Mouse (Mus musculus): ENCODE results near the gene Slc29a4. TPM values are rescaled to one million over a fixed set of nuclear protein-coding genes. Genes with fewer than 3 reads are reported as not detected.

Slc29a4 gene
- polyA plus RNA-seq, 1 experiment from 2014 or later: 9.7 TPM

DNA sequence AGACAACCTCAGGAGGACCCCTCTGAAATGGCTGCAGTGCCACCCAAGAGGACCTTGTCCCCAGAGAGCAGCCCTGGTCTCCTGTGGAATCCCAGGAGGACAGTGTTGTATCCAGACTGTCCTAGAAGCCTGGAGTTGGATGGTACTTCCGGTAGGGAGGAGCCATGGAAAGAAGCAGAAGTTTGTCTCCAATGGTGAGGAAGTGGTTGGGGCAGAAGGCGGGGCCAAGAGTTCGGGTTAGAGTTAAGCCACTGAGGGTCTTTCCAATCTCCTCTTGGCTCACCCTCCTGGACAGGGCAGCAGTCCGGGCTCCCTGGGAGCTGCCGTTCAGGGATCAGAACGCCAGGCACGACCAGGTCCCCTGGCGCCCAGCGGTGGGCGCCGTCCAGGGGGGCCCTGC lies 72.0 kb downstream of the Slc29a4 start:
- DNase-seq (ENCODE audit: low spot score) (no peak), ATAC-seq (replicated peaks; ENCODE audit: low FRiP score, low TSS enrichment, low read depth) (no peak)
- 0 out of 2 replicates have a peak, but pooled peaks cover 2% of the 10 kb centered on the region for H3K4me1 ChIP-seq (replicated peaks; ENCODE audit: control insufficient read depth, insufficient read depth, low read length)
- H3K9ac ChIP-seq (ENCODE audit: low read length): no peak overlapping the region
- no peaks in the 10 kb centered on the region for H3K9me3 ChIP-seq (ENCODE audit: control insufficient read depth, low read length)
- H3K27me3 ChIP-seq (replicated peaks; ENCODE audit: control insufficient read depth, insufficient read depth, low read length): no peaks in the 10 kb centered on the region
- H3K4me2 ChIP-seq (ENCODE audit: low read length): no peak overlapping the region
- no peak overlapping the region for H3K4me3 ChIP-seq (ENCODE audit: low read depth, low read length)
- no peak overlapping the region for H3K27ac ChIP-seq (ENCODE audit: low read depth)
- WGBS: 65% methylated on average over 11 of the region's 11 CpGs
- H3K36me3 ChIP-seq (ENCODE audit: control insufficient read depth, insufficient read depth, low read length): peaks cover 84% of the 10 kb centered on the region

- Histone ChIP-seq H3K27ac (ENCODE audit: low read depth) (no peak overlapping the region), H3K36me3 (ENCODE audit: control insufficient read depth, insufficient read depth, low read length) (peaks cover 84% of the 10 kb centered on the region), H3K27me3 (replicated peaks; ENCODE audit: control insufficient read depth, insufficient read depth, low read length) (no peaks in the 10 kb centered on the region), H3K9ac (ENCODE audit: low read length) (no peak overlapping the region), H3K4me2 (ENCODE audit: low read length) (no peak overlapping the region), H3K4me1 (replicated peaks; ENCODE audit: control insufficient read depth, insufficient read depth, low read length) (peaks cover 5% of the 10 kb centered on the region; the same call in 1 of the 2 replicates), H3K9me3 (ENCODE audit: control insufficient read depth, low read length) (no peaks in the 10 kb centered on the region), H3K4me3 (ENCODE audit: low read depth, low read length) (no peak overlapping the region)
- ATAC-seq (replicated peaks; ENCODE audit: low FRiP score, low TSS enrichment, low read depth): no peak
- DNase-seq (ENCODE audit: low spot score): no peak
- WGBS: 82% methylated on average over 15 of the region's 15 CpGs
These were observed 72.6 kb downstream of the Slc29a4 start for GRCm38 (mm10) chr5:142764889-142765288.

GRCm38 (mm10) chr5:142766708-142767107 lies 74.4 kb downstream of the Slc29a4 start:
- no peak overlapping the region for H3K27ac ChIP-seq (ENCODE audit: low read depth)
- H3K9me3 ChIP-seq (ENCODE audit: control insufficient read depth, low read length): no peaks in the 10 kb centered on the region
- ATAC-seq (replicated peaks; ENCODE audit: low FRiP score, low TSS enrichment, low read depth) (no peak), DNase-seq (ENCODE audit: low spot score) (no peak)
- H3K4me3 ChIP-seq (ENCODE audit: low read depth, low read length): no peak overlapping the region
- 91% methylated on average over 3 of the region's 3 CpGs for WGBS
- H3K9ac ChIP-seq (ENCODE audit: low read length): no peak overlapping the region
- H3K4me1 ChIP-seq (replicated peaks; ENCODE audit: control insufficient read depth, insufficient read depth, low read length): peaks cover 5% of the 10 kb centered on the region; the same call in 1 of the 2 replicates
- H3K4me2 ChIP-seq (ENCODE audit: low read length): no peak overlapping the region
- H3K27me3 ChIP-seq (replicated peaks; ENCODE audit: control insufficient read depth, insufficient read depth, low read length): no peaks in the 10 kb centered on the region
- peaks cover 84% of the 10 kb centered on the region for H3K36me3 ChIP-seq (ENCODE audit: control insufficient read depth, insufficient read depth, low read length)

- Histone ChIP-seq H3K4me2 (ENCODE audit: low read length) (no peak overlapping the region), H3K4me1 (replicated peaks; ENCODE audit: control insufficient read depth, insufficient read depth, low read length) (peaks cover 5% of the 10 kb centered on the region; the same call in 1 of the 2 replicates), H3K27ac (ENCODE audit: low read depth) (no peak overlapping the region), H3K27me3 (replicated peaks; ENCODE audit: control insufficient read depth, insufficient read depth, low read length) (no peaks in the 10 kb centered on the region), H3K4me3 (ENCODE audit: low read depth, low read length) (no peak overlapping the region), H3K9me3 (ENCODE audit: control insufficient read depth, low read length) (no peaks in the 10 kb centered on the region), H3K36me3 (ENCODE audit: control insufficient read depth, insufficient read depth, low read length) (peaks cover 83% of the 10 kb centered on the region), H3K9ac (ENCODE audit: low read length) (no peak overlapping the region)
- ATAC-seq (replicated peaks; ENCODE audit: low FRiP score, low TSS enrichment, low read depth): 0 out of 2 replicates have a peak, but pooled peaks have one; percentile 28
- peak; percentile 66 for DNase-seq (ENCODE audit: low spot score)
- WGBS: 22% methylated on average over 7 of the region's 7 CpGs
These were observed 75.6 kb downstream of the Slc29a4 start for GRCm38 (mm10) chr5:142767937-142768336.

- H3K36me3 ChIP-seq (ENCODE audit: control insufficient read depth, insufficient read depth, low read length): peaks cover 83% of the 10 kb centered on the region
- H3K27me3 ChIP-seq (replicated peaks; ENCODE audit: control insufficient read depth, insufficient read depth, low read length): no peaks in the 10 kb centered on the region
- no peaks in the 10 kb centered on the region for H3K9me3 ChIP-seq (ENCODE audit: control insufficient read depth, low read length)
- no peak for ATAC-seq (replicated peaks; ENCODE audit: low FRiP score, low TSS enrichment, low read depth)
- H3K4me1 ChIP-seq (replicated peaks; ENCODE audit: control insufficient read depth, insufficient read depth, low read length): peaks cover 5% of the 10 kb centered on the region; the same call in 1 of the 2 replicates
- no peak overlapping the region for H3K9ac ChIP-seq (ENCODE audit: low read length)
- H3K27ac ChIP-seq (ENCODE audit: low read depth): 0 out of 2 replicates have a peak overlapping the region, but pooled peaks have one; percentile 16
- no peak for DNase-seq (ENCODE audit: low spot score)
- 54% methylated on average over 10 of the region's 10 CpGs for WGBS
- no peak overlapping the region for H3K4me3 ChIP-seq (ENCODE audit: low read depth, low read length)
- H3K4me2 ChIP-seq (ENCODE audit: low read length): no peak overlapping the region
These were observed 76.3 kb downstream of the Slc29a4 start for GRCm38 (mm10) chr5:142768352-142769267.

DNA sequence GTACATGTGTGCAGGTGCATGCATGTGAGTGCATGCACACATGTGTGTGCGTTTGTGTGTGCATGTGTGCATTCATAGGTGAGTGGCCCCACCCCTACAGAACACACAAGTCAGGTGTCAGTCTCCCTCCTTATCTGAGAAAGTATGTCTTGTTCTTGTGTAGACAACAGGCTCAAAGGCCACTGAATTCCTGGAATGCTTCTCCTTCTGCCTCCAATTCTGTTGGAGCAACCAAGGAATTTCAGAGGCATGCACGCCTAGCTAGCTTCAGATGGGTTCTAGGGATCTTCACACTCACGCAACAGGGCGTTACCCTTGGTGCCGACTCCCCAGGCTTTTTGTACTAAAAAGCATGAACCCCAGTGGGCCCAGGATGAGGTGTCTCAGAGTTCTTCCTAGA lies 77.3 kb downstream of the Slc29a4 start:
- Histone ChIP-seq H3K4me2 (ENCODE audit: low read length) (no peak overlapping the region), H3K9me3 (ENCODE audit: control insufficient read depth, low read length) (no peaks in the 10 kb centered on the region), H3K4me1 (replicated peaks; ENCODE audit: control insufficient read depth, insufficient read depth, low read length) (peaks cover 5% of the 10 kb centered on the region; the same call in 1 of the 2 replicates), H3K27ac (ENCODE audit: low read depth) (no peak overlapping the region), H3K36me3 (ENCODE audit: control insufficient read depth, insufficient read depth, low read length) (peaks cover 83% of the 10 kb centered on the region), H3K27me3 (replicated peaks; ENCODE audit: control insufficient read depth, insufficient read depth, low read length) (no peaks in the 10 kb centered on the region), H3K4me3 (ENCODE audit: low read depth, low read length) (no peak overlapping the region), H3K9ac (ENCODE audit: low read length) (no peak overlapping the region)
- no peak for ATAC-seq (replicated peaks; ENCODE audit: low FRiP score, low TSS enrichment, low read depth)
- 61% methylated on average over 5 of the region's 5 CpGs for WGBS
- DNase-seq (ENCODE audit: low spot score): no peak

DNA sequence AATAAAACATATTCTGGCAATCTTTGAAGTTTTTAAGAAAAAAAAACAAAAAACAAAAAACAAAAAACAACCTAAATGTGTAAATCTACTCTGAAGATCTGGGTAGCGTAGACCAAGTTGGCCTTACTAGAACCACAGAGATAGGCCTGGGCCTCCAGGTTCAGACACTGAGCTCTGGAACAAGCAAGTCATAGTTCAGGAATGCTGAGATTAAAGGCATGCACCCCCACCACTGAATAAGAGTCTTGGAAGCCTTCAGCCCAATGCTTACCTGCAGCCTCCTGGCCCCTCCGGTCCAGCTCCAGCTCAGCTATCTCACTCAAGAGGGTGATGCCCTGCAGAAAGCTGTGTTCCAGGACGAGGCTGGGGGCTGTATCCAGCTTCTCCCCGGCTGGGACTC lies 78.7 kb downstream of the Slc29a4 start:
- Histone ChIP-seq H3K4me1 (replicated peaks; ENCODE audit: control insufficient read depth, insufficient read depth, low read length) (peaks cover 5% of the 10 kb centered on the region; the same call in 1 of the 2 replicates), H3K9ac (ENCODE audit: low read length) (no peak overlapping the region), H3K4me3 (ENCODE audit: low read depth, low read length) (no peak overlapping the region), H3K27me3 (replicated peaks; ENCODE audit: control insufficient read depth, insufficient read depth, low read length) (no peaks in the 10 kb centered on the region), H3K9me3 (ENCODE audit: control insufficient read depth, low read length) (no peaks in the 10 kb centered on the region), H3K4me2 (ENCODE audit: low read length) (no peak overlapping the region), H3K27ac (ENCODE audit: low read depth) (no peak overlapping the region), H3K36me3 (ENCODE audit: control insufficient read depth, insufficient read depth, low read length) (peaks cover 81% of the 10 kb centered on the region)
- no peak for ATAC-seq (replicated peaks; ENCODE audit: low FRiP score, low TSS enrichment, low read depth)
- no peak for DNase-seq (ENCODE audit: low spot score)
- 80% methylated on average over 4 of the region's 4 CpGs for WGBS

DNA sequence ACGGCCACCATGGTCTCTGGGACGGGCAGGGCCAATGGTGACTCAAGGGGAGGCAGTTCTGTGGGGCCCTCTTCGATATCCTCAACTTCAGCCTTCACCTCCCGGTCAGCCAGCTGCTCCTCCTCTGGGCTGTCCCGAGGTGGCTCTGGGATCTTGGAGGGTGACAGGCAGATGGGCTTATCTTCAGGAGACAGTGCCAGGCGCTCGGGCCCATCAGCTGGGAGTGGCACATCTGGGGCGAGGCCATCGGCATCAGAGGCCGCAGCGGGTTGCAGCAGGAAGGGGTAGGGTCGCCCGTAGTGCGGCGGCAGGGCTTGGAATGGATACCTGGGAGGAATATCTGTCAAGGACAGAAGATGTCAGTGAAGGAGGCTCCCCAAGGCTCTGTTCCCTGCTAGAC lies 79.7 kb downstream of the Slc29a4 start:
- H3K4me2 ChIP-seq (ENCODE audit: low read length): no peak overlapping the region
- H3K27ac ChIP-seq (ENCODE audit: low read depth): no peak overlapping the region
- no peaks in the 10 kb centered on the region for H3K27me3 ChIP-seq (replicated peaks; ENCODE audit: control insufficient read depth, insufficient read depth, low read length)
- no peak overlapping the region for H3K4me3 ChIP-seq (ENCODE audit: low read depth, low read length)
- WGBS: 89% methylated on average over 15 of the region's 15 CpGs
- no peak for DNase-seq (ENCODE audit: low spot score)
- H3K4me1 ChIP-seq (replicated peaks; ENCODE audit: control insufficient read depth, insufficient read depth, low read length): peaks cover 5% of the 10 kb centered on the region; the same call in 1 of the 2 replicates
- H3K9ac ChIP-seq (ENCODE audit: low read length): no peak overlapping the region
- H3K36me3 ChIP-seq (ENCODE audit: control insufficient read depth, insufficient read depth, low read length): peaks cover 80% of the 10 kb centered on the region
- no peak for ATAC-seq (replicated peaks; ENCODE audit: low FRiP score, low TSS enrichment, low read depth)
- no peaks in the 10 kb centered on the region for H3K9me3 ChIP-seq (ENCODE audit: control insufficient read depth, low read length)
